Mouse (Mus musculus) heart, embryonic 10.5 days (tissue): ENCODE results near the gene Eml4. TPM values are rescaled to one million over a fixed set of nuclear protein-coding genes. Genes with fewer than 3 reads are reported as not detected.

Source experiments
- DNase-seq: peaks from one replicate; pipeline ENCODE4 v3.0.0-alpha.2; 2017; ENCODE audit warnings: low spot score
- H3K27ac ChIP-seq: fragments of 300-500 bp; sonication (generic); 2 replicates; pipeline ENCODE4 v1.5.1; 2016; ENCODE audit warnings: mild to moderate bottlenecking
- H3K27me3 ChIP-seq: fragments of 300-500 bp; sonication (generic); 2 replicates; pipeline ENCODE4 v1.6.1; 2016; ENCODE audit warnings: mild to moderate bottlenecking; ENCODE audit not compliant: poor library complexity, insufficient read depth, severe bottlenecking
- H3K36me3 ChIP-seq: fragments of 300-500 bp; sonication (generic); 2 replicates; pipeline ENCODE4 v1.6.1; 2016; ENCODE audit warnings: mild to moderate bottlenecking, moderate library complexity
- H3K4me1 ChIP-seq: fragments of 300-500 bp; sonication (generic); 2 replicates; pipeline ENCODE4 v1.6.1; 2016; ENCODE audit warnings: mild to moderate bottlenecking
- H3K4me3 ChIP-seq: fragments of 300-500 bp; sonication (generic); 2 replicates; pipeline ENCODE4 v1.5.1; 2016; ENCODE audit warnings: mild to moderate bottlenecking, moderate library complexity
- H3K9me3 ChIP-seq: fragments of 300-500 bp; sonication (generic); 2 replicates; pipeline ENCODE4 v1.6.1; 2016; ENCODE audit warnings: mild to moderate bottlenecking, moderate library complexity
- WGBS: fragments of 180-500 bp; shearing (Covaris S2); methylation state at CpG from one replicate; pipeline ENCODE4 v1.1.7; 2016; 5-methylcytosine and 5-hydroxymethylcytosine counted together
- polyA plus RNA-seq: library from polyadenylated mRNA; unstranded; fragments of >200 nt; fragmentation: Nextera tagmentation; extraction: Ambion mirVana; gene quantifications from 2 replicates; pipeline ENCODE4 v1.2.1, GENCODE M21; 2016

Eml4 gene
- polyA plus RNA-seq, 1 experiment from 2014 or later, result 37.3 TPM

- peak; percentile 84 for DNase-seq
- WGBS, result 10% methylated on average over 25 of the region's 25 CpGs
- Histone ChIP-seq H3K27me3 (no peaks in the 10 kb centered on the region), H3K36me3 (no peaks in the 10 kb centered on the region), H3K27ac (peak overlapping the region; percentile 82), H3K9me3 (0 out of 2 replicates have a peak, but pooled peaks cover 4% of the 10 kb centered on the region), H3K4me3 (peak overlapping the region; percentile 49), H3K4me1 (peaks cover 36% of the 10 kb centered on the region)
Observed at GRCm38 (mm10) chr17:83322621-83323335, 28.0 kb upstream of the Eml4 start.

DNA sequence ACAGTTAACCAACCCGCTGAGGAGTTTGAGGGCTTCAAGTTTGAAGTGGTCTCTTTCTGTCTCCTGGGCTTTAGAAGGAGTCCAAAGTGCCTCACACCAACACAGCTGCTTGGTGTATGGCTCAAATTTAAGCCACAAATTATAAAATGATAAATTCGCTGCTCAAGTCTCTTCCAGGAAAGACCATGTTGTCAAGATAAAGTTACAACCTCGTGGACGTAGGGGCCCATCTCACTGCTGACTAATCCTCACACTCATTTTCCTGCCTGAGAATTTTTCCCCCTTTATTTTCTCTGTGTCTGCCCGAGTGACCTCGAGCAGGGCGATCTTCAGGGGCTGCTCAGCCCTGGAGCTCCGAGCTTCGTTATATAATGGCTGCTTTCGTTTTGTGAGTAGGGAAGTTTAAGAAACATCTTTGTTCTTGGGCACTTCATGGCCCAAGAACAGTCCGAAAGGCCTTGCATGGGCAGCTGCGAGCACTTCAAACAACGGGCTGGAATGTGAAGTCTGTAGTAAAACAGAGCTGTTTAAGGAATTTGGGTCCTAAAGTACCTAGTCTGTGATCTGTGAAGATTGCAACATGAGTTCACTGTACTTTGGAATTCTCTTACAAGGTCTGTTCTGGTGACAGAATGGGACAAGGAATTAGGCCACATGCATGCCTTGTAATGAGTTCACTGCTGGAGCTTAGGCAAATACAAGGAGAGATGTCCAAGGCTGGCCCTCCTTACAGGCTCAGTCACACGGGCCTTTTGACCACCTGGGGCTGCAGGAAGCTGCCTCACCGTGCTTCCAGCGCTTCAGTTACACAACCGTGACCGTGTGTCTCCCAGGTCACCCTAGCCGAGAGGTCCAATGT, 27.1 kb upstream of the Eml4 start:
- Histone ChIP-seq H3K27me3 (no peaks in the 10 kb centered on the region), H3K4me1 (peaks cover 36% of the 10 kb centered on the region), H3K9me3 (0 out of 2 replicates have a peak, but pooled peaks cover under 1% of the 10 kb centered on the region), H3K4me3 (peak overlapping the region; percentile 49; the same call in 1 of the 2 replicates), H3K36me3 (no peaks in the 10 kb centered on the region), H3K27ac (peak overlapping the region; percentile 82)
- DNase-seq, result no peak
- 39% methylated on average over 19 of the region's 19 CpGs for WGBS

- Histone ChIP-seq H3K4me3 (no peak overlapping the region), H3K27ac (peak overlapping the region; percentile 82; the same call in 1 of the 2 replicates), H3K27me3 (no peaks in the 10 kb centered on the region), H3K36me3 (no peaks in the 10 kb centered on the region), H3K9me3 (no peaks in the 10 kb centered on the region), H3K4me1 (peaks cover 36% of the 10 kb centered on the region)
- WGBS, result 71% methylated on average over 11 of the region's 11 CpGs
- no peak for DNase-seq
Observed at GRCm38 (mm10) chr17:83324269-83324616, 26.5 kb upstream of the Eml4 start.

- peak overlapping the region; percentile 18; the same call in 1 of the 2 replicates for H3K27ac ChIP-seq
- 31% methylated on average over 13 of the region's 13 CpGs for WGBS
- H3K27me3 ChIP-seq, result no peaks in the 10 kb centered on the region
- peak overlapping the region; percentile 48 for H3K4me3 ChIP-seq
- peaks cover 10% of the 10 kb centered on the region for H3K4me1 ChIP-seq
- no peaks in the 10 kb centered on the region for H3K9me3 ChIP-seq
- peak; percentile 66 for DNase-seq
- H3K36me3 ChIP-seq, result no peaks in the 10 kb centered on the region
Observed at GRCm38 (mm10) chr17:83335183-83335584, 15.5 kb upstream of the Eml4 start.

- 75% methylated on average over 13 of the region's 13 CpGs for WGBS
- no peak overlapping the region for H3K27ac ChIP-seq
- no peaks in the 10 kb centered on the region for H3K9me3 ChIP-seq
- H3K4me3 ChIP-seq, result no peak overlapping the region
- H3K36me3 ChIP-seq, result no peaks in the 10 kb centered on the region
- H3K27me3 ChIP-seq, result no peaks in the 10 kb centered on the region
- no peak for DNase-seq
- H3K4me1 ChIP-seq, result peaks cover 13% of the 10 kb centered on the region
Observed at GRCm38 (mm10) chr17:83337051-83337898, 13.5 kb upstream of the Eml4 start.

DNA sequence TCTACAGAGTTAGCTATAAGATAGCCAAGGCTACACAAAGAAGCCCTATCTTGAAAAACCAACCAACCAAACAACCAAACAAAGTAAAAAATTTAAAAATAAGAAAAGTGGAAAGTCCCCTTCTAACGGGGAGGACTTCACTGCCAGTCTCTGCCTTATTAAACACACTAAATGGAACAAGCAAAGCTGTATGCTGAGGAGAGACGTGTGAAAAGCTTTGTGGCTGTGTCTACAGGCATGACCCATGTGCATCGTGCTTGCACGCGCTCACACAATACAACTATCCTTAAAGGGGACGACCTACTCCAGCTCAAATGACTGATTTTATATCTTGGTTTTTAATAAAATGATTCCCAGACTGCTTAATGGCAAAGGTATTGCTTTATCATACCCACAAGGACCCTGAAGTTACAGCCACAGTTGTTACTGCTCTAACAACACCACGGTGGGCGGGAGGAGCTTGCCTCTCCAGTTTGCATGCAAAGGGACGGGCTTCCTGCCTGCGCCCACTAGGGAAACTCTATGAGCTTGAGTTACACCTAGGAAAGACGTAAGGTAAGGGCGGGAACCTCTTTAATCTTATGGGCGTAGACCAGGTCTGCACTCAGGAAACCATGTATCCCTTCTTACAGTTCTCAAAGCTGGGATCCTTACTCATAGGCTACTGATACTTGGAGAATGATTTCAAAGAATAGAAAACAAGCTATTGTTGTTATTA, 11.2 kb upstream of the Eml4 start:
- WGBS, result 79% methylated on average over 13 of the region's 13 CpGs
- H3K9me3 ChIP-seq, result no peaks in the 10 kb centered on the region
- H3K27ac ChIP-seq, result no peak overlapping the region
- no peaks in the 10 kb centered on the region for H3K27me3 ChIP-seq
- DNase-seq, result no peak
- H3K36me3 ChIP-seq, result no peaks in the 10 kb centered on the region
- H3K4me3 ChIP-seq, result no peak overlapping the region
- peaks cover 13% of the 10 kb centered on the region for H3K4me1 ChIP-seq

DNA sequence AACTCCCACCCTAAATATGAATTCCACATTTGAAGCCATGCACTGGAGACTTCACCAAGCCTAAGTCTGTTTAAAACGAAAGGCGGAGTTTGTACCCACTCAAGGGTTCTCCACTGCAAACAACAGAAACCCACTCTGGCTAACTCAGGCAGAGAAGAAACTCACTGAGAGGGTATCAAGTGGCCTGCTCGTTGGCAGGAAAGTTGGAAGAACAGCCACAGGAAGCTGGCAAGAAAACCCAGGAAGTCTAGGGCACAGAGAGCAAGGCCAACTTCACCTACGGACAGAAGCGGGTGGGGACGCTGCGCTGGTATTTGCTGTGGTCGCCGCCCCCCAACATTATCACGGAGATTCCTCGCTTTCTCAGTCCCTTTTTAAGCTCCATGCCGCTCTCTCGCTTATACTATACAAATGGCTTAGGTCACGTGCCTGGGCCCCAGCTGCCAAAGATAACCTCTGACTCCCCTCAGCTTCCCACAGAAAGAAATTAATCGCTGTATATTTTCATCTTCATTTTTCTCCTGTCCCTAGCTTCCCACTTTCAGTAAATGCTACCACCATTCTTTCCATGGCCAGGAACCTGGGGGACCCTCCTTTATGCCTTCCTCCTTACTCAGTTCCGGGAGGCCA, 9.7 kb upstream of the Eml4 start:
- Histone ChIP-seq H3K27me3 (no peaks in the 10 kb centered on the region), H3K9me3 (no peaks in the 10 kb centered on the region), H3K27ac (peak overlapping the region; percentile 53), H3K4me3 (no peak overlapping the region), H3K4me1 (peaks cover 10% of the 10 kb centered on the region), H3K36me3 (no peaks in the 10 kb centered on the region)
- peak; percentile 72 for DNase-seq
- 40% methylated on average over 16 of the region's 16 CpGs for WGBS

- Histone ChIP-seq H3K9me3 (no peaks in the 10 kb centered on the region), H3K27me3 (no peaks in the 10 kb centered on the region), H3K4me3 (no peak overlapping the region), H3K4me1 (peaks cover 10% of the 10 kb centered on the region), H3K36me3 (no peaks in the 10 kb centered on the region), H3K27ac (no peak overlapping the region)
- DNase-seq, result no peak
- WGBS, result 77% methylated on average over 7 of the region's 7 CpGs
Observed at GRCm38 (mm10) chr17:83344226-83344625, 6.5 kb upstream of the Eml4 start.

- no peak for DNase-seq
- WGBS, result 86% methylated on average over 9 of the region's 9 CpGs
- no peak overlapping the region for H3K4me3 ChIP-seq
Observed at GRCm38 (mm10) chr17:83348056-83348822, 2.5 kb upstream of the Eml4 start.

GRCm38 (mm10) chr17:83351119-83351531, 394 bp downstream of the Eml4 start:
- WGBS, result under 1% methylated on average over 36 of the region's 57 CpGs
- no peaks in the 10 kb centered on the region for H3K36me3 ChIP-seq
- H3K9me3 ChIP-seq, result no peaks in the 10 kb centered on the region
- no peak for DNase-seq
- peak overlapping the region; percentile 97 for H3K27ac ChIP-seq
- H3K4me3 ChIP-seq, result peak overlapping the region; percentile 97
- H3K27me3 ChIP-seq, result no peaks in the 10 kb centered on the region
- H3K4me1 ChIP-seq, result peaks cover 29% of the 10 kb centered on the region

More at GRCm38 (mm10) chr17:83348056-83348822, 2.5 kb upstream of the Eml4 start:
- Histone ChIP-seq H3K9me3 (no peaks in the 10 kb centered on the region), H3K27ac (no peak overlapping the region), H3K4me1 (peaks cover 14% of the 10 kb centered on the region), H3K36me3 (no peaks in the 10 kb centered on the region), H3K27me3 (no peaks in the 10 kb centered on the region)
